ENCODE assay signal across 13 mouse cellular contexts in genomic region chr11:107521153-107521552, GRCm38 (mm10).
"Had no signal": no experiment of that assay in that cellular context is flagged by ENCODE, and none has a peak within 500 bp of the region (broad histone marks: within the 10 kb centered on the region; RNA-seq: fewer than 3 reads in every experiment).

No protein-coding gene starts in this region.

- DNase-seq: kidney, adult 2 months; kidney, postnatal 36 days; liver; lung, adult 18-20 months; lung, postnatal 10 days; lung, postnatal 36 days; midbrain, embryonic 14.5 days; right cerebral cortex, adult 18-20 months; right cerebral cortex, postnatal 14 days; right cerebral cortex, postnatal 4 days; thymus, adult 2 months; thymus, postnatal 14 days; thymus, postnatal 4 days had no signal
